Mouse (Mus musculus) brain, embryonic 14.5 days (tissue): ENCODE measurements at regions not wholly inside any gene's neighbourhood (a gene's known extent, or its start where the extent isn't known, plus 50 kb on each side); places are given as distances from the start of the nearest gene placed in this dataset.

Source experiments
- DNase-seq: peaks from one replicate; pipeline ENCODE4 v3.0.0-alpha.2; 2011; ENCODE audit warnings: low read depth
- CTCF ChIP-seq: fragments of 200-500 bp; IDR thresholded peaks from 2 replicates; pipeline ENCODE4 v1.5.1; 2012; ENCODE audit warnings: inconsistent platforms, mild to moderate bottlenecking, moderate library complexity, borderline replicate concordance; ENCODE audit not compliant: insufficient read depth, insufficient read length; ENCODE audit errors: extremely low read depth
- POLR2A ChIP-seq: fragments of 200-500 bp; IDR thresholded peaks from 2 replicates; pipeline ENCODE4 v1.6.1; 2012; ENCODE audit warnings: mild to moderate bottlenecking, inconsistent platforms, borderline replicate concordance; ENCODE audit not compliant: poor library complexity, insufficient read depth, insufficient read length, severe bottlenecking; ENCODE audit errors: extremely low read depth

- no peak for TF ChIP-seq CTCF
- TF ChIP-seq POLR2A = no peak
- no peak for DNase-seq
Observed at GRCm38 (mm10) chr10:56453578-56454069, 76.5 kb downstream of the Gja1 start.

DNA sequence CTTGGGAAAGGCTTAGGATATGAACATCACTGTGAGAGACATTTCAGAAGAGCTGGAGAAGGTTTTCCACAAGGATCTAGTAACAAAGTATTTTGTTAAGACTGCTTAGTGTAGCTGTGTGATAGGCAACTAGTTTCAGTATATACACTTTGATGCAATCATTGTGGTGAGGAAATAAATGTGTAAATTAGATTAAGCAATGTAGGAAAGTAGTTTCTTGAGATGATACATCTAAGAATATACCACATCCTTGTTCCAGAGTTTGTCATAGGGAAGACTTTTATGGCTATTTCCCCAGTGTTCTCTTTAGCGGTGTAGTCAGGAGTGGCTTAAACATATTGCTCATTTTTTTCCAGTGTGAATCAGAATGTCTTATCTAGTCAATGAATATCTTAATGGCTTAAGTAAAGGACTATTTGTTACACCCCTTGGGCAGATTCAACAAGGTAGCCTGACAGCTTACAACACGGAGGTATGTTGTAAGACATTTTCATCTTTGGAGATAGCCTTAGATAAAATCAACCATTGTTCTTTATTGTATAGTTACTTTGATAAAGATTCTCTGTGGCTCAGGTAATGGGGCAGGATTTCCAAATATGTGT is 78.8 kb downstream of the Gja1 start:
- DNase-seq = no peak
- TF ChIP-seq CTCF = no peak
- TF ChIP-seq POLR2A = no peak

DNA sequence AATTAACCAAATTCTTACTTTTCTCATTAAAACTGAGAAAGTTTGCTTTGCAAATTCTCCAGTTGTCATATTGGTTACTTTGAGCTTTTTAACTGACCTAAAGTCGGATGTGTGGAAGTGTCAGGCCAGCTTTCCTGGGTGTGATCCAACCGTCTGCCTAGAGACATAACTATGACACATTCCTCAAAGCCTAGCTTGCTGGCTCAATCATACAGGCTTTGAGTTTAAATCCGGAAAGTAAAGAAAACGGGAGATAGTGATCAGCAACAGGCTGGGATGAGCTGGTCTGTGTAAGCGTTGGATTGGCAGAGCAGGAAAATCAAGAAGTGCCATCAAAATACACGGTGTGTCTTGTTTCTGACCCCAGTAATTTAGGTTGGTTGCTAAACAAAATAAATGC is 91.4 kb downstream of the Gja1 start:
- TF ChIP-seq POLR2A (no peak), CTCF (no peak)
- DNase-seq = no peak

GRCm38 (mm10) chr10:56468993-56469712 is 92.0 kb downstream of the Gja1 start:
- no peak for TF ChIP-seq CTCF
- no peak for TF ChIP-seq POLR2A
- DNase-seq = peak; percentile 23

DNA sequence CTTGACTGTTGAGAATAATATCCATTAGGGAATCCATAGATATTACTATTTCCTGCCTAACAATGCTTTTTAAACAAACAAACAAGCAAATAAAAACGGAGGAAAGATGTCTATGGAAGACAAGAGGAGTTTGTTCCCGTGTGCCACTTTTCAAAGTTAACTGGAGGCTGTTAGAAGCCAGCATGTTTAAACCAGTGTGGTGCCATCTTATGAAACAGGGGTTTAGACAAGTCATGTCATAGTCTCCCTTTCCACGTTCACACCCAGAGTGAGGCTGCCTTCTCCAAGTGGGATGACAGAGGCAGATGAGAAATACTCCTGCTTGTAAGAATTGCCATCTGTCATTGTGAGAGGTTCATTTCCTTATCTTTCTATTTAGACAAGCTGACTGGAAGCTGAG is 92.8 kb downstream of the Gja1 start:
- TF ChIP-seq CTCF (no peak), POLR2A (no peak)
- no peak for DNase-seq

- TF ChIP-seq POLR2A = no peak
- DNase-seq = no peak
Observed at GRCm38 (mm10) chr10:56474951-56475350, 97.8 kb downstream of the Gja1 start.

DNA sequence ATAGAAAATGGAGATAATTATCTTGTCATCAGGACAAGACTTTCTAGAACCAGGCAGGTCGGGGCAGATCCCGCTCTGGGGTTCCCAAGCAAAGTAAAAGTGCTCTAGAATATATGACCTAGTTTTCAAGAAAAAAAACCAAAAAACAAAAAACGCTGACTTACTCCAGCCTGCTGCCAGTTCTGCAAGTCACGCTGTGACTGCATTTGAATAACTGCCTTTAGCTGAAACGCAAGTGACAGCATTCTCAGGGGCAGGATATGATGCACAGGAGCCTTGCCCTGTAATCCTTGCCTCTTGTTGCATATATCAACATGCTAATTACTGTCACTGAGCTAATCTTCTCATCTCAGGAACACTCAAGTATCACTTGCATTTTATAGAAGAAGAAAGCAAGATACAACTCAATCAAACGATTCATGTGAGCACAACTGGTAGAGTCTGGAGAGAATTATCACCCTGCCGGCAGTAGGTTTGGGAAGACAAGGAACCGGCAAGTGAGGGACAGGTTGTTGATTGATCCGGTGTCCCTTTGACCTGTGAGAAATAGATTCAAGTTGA is 105.1 kb downstream of the Gja1 start:
- no peak for TF ChIP-seq POLR2A
- no peak for TF ChIP-seq CTCF
- DNase-seq = peak; percentile 35

GRCm38 (mm10) chr10:56484931-56485330 is 107.8 kb downstream of the Gja1 start:
- DNase-seq = peak; percentile 89
- TF ChIP-seq CTCF (no peak), POLR2A (no peak)

DNA sequence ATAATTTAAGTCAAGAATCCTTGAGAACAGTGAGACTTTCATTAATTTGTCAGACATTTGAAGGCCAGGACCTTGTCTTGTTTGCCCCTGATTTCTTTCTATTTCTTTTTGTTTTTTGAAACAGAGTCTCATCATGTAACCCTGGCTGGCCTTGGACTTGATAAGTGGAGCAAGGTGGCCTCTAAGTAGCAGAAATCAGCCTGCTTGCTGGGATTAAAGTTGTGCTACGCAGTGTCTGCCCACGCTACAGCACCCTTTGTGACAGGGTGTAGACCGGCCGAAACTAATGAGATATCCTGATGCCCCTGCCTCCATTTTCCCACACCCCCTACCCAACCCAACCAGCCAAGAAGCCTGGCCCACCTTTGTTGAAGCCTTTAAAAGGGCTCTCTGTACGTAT is 108.6 kb downstream of the Gja1 start:
- no peak for DNase-seq
- TF ChIP-seq POLR2A = no peak
- no peak for TF ChIP-seq CTCF

- no peak for TF ChIP-seq POLR2A
- no peak for DNase-seq
Observed at GRCm38 (mm10) chr10:56486584-56486983, 109.5 kb downstream of the Gja1 start.

DNA sequence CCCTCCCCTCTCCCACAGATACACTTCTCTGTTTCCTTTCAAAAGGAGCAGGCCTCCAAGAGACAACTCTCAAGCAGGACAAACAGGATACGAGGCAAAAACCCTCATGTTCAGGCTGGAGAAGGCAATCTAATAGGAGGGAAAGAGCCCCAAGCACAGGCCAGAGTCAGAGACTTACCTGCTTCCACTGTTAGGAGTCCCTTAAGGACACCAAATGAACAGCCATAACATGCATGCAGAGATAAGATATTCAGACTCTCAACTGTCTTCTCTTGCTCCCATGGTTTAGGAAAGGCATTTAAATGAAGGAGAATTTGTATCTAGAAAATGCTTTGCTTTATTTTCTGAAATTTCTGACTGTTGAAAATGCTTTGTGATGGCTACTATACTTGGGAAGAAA is 116.3 kb downstream of the Gja1 start:
- no peak for DNase-seq
- TF ChIP-seq CTCF = no peak
- no peak for TF ChIP-seq POLR2A

- TF ChIP-seq POLR2A (no peak), CTCF (no peak)
Observed at GRCm38 (mm10) chr10:56495352-56495751, 118.2 kb downstream of the Gja1 start.

More at GRCm38 (mm10) chr10:56495352-56495751, 118.2 kb downstream of the Gja1 start:
- peak; percentile 69 for DNase-seq
